Mouse (Mus musculus) limb, embryonic 14.5 days (tissue): ENCODE measurements at regions not wholly inside any gene's neighbourhood (a gene's known extent, or its start where the extent isn't known, plus 50 kb on each side); places are given as distances from the start of the nearest gene placed in this dataset.

Experiments used
- ATAC-seq: fragments of 200-750 bp; cut with Nextera tagmentation; 2 replicates; pipeline ENCODE4 v1.8.0; 2017; ENCODE audit warnings: low read depth, moderate number of reproducible peaks, moderate TSS enrichment; ENCODE audit not compliant: low FRiP score
- DNase-seq: peaks from one replicate; pipeline ENCODE4 v3.0.0-alpha.2; 2015; ENCODE audit warnings: low spot score
- H3K27ac ChIP-seq: fragments of 300-500 bp; sonication (generic); replicated peaks from 2 replicates; pipeline ENCODE4 v1.5.1; 2014; ENCODE audit warnings: low read depth, mild to moderate bottlenecking, low read length, moderate library complexity, mixed read lengths
- H3K27me3 ChIP-seq: fragments of 300-500 bp; sonication (generic); 2 replicates; pipeline ENCODE4 v1.6.1; 2014; ENCODE audit warnings: low read length, mixed read lengths; ENCODE audit not compliant: control insufficient read depth, insufficient read depth
- H3K36me3 ChIP-seq: fragments of 300-500 bp; sonication (generic); 2 replicates; pipeline ENCODE4 v1.6.1; 2014; ENCODE audit warnings: mild to moderate bottlenecking, low read length, moderate library complexity, mixed read lengths; ENCODE audit not compliant: control insufficient read depth, insufficient read depth
- H3K4me1 ChIP-seq: fragments of 300-500 bp; sonication (generic); 2 replicates; pipeline ENCODE4 v1.6.1; 2014; ENCODE audit warnings: antibody characterized with exemption, low read length, mixed read lengths; ENCODE audit not compliant: control insufficient read depth, insufficient read depth
- H3K4me2 ChIP-seq: fragments of 300-500 bp; sonication (generic); replicated peaks from 2 replicates; pipeline ENCODE4 v1.6.1; 2014; ENCODE audit warnings: low read depth, mild to moderate bottlenecking, low read length, moderate library complexity; ENCODE audit not compliant: severe bottlenecking
- H3K4me3 ChIP-seq: fragments of 300-500 bp; sonication (generic); replicated peaks from 2 replicates; pipeline ENCODE4 v1.5.1; 2014; ENCODE audit warnings: low read length
- H3K9ac ChIP-seq: fragments of 300-500 bp; sonication (generic); 2 replicates; pipeline ENCODE4 v1.6.1; 2014; ENCODE audit warnings: mild to moderate bottlenecking, low read depth, low read length, moderate library complexity; ENCODE audit not compliant: severe bottlenecking
- H3K9me3 ChIP-seq: fragments of 300-500 bp; sonication (generic); 2 replicates; pipeline ENCODE4 v1.6.1; 2016; ENCODE audit warnings: low read length; ENCODE audit not compliant: control insufficient read depth
- POLR2A ChIP-seq: fragments of 200-500 bp; IDR thresholded peaks from 2 replicates; pipeline ENCODE4 v1.8.0; 2012; ENCODE audit warnings: inconsistent platforms, mild to moderate bottlenecking, moderate library complexity, borderline replicate concordance; ENCODE audit not compliant: insufficient read depth, insufficient read length; ENCODE audit errors: extremely low read depth
- WGBS: fragments of 180-500 bp; shearing (Covaris S2); extraction: QIAGEN DNeasy Blood & Tissue Kit; methylation state at CpG from one replicate; pipeline ENCODE4 v1.1.7; 2014; 5-methylcytosine and 5-hydroxymethylcytosine counted together

DNA sequence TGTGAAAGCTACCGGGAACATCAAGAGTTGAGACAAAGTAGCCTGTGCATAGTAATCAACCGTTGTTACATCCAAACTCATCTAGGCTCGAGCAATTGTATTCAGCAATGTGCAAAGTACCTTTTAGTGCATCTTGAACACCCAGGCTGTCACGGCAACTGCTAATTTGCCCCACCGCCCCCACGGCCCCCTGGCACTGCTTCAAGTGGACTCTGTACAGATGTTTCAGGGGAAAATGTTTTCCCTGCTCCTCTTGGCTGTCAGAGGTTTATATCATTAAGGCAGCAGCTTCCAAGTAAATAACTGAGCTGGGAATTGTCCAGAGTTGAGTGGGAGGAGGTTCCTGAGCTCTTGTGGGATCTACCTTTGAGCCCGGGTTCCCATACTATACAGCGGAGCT is 107.4 kb downstream of the Rpap3 start:
- no peak overlapping the region for H3K27ac ChIP-seq
- WGBS, result 79% methylated on average over 8 of the region's 8 CpGs
- H3K9ac ChIP-seq, result no peak overlapping the region
- H3K27me3 ChIP-seq, result no peaks in the 10 kb centered on the region
- ATAC-seq (no peak), DNase-seq (no peak)
- H3K4me2 ChIP-seq, result no peak overlapping the region
- H3K36me3 ChIP-seq, result no peaks in the 10 kb centered on the region
- no peaks in the 10 kb centered on the region for H3K4me1 ChIP-seq
- no peak for TF ChIP-seq POLR2A
- H3K4me3 ChIP-seq, result no peak overlapping the region
- H3K9me3 ChIP-seq, result no peaks in the 10 kb centered on the region

DNA sequence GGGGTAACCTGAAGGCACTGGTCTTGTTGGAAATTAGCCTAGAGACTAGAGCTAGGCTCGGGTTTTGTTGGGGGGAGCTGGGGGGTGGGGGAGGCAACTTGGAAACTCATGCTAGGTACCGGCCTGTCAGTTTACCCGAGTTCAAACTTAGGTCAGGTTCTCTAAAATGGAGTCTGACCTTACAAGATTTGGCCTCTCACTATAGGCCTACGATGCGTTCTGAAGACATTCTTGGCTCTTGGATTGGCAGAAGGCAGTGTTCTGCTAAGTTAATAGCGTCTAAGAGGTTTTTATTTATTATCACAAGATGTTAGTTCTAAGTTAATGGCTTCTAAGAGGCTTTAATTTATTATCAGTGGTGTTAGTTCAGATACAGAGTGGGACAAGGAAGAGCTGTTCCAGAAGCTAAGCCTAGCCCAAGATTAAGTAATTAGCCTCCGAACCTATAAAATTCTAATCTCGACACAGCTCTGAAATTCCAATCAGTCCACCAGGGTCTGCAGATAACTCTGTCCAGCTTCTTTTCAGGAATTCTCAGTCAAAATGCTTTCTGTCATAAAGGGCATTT is 109.0 kb downstream of the Rpap3 start:
- no peaks in the 10 kb centered on the region for H3K9me3 ChIP-seq
- DNase-seq (no peak), ATAC-seq (no peak)
- no peaks in the 10 kb centered on the region for H3K4me1 ChIP-seq
- no peak for TF ChIP-seq POLR2A
- H3K4me2 ChIP-seq, result no peak overlapping the region
- H3K27ac ChIP-seq, result no peak overlapping the region
- 58% methylated on average over 8 of the region's 8 CpGs for WGBS
- no peak overlapping the region for H3K9ac ChIP-seq
- H3K4me3 ChIP-seq, result no peak overlapping the region
- H3K27me3 ChIP-seq, result no peaks in the 10 kb centered on the region
- H3K36me3 ChIP-seq, result no peaks in the 10 kb centered on the region

DNA sequence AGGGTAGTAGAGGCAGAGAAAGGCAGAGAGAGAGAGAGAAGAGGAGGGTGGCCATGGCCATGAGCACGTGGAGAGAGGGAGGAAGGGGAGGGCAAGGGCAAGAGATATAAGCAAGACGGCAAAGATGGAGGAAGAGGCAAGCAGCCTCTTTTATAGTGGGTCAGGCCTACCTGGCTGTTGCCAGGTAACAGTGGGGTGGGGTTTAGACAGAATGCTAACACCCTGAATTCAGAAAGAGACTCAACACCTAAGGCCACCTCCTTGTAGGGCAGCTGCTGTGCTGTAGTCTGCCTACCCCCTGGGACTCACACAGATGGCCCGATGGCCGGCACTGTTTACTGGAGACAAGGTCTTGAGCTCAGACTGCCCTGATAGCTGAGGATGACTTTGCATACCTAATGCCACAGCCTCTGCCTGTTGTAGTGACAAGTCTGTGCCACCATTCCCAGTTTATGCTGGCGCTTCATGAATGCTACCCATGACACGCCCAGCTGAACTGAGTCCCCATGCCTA is 110.3 kb downstream of the Rpap3 start:
- TF ChIP-seq POLR2A, result no peak
- WGBS, result 69% methylated on average over 6 of the region's 6 CpGs
- H3K27ac ChIP-seq, result no peak overlapping the region

DNA sequence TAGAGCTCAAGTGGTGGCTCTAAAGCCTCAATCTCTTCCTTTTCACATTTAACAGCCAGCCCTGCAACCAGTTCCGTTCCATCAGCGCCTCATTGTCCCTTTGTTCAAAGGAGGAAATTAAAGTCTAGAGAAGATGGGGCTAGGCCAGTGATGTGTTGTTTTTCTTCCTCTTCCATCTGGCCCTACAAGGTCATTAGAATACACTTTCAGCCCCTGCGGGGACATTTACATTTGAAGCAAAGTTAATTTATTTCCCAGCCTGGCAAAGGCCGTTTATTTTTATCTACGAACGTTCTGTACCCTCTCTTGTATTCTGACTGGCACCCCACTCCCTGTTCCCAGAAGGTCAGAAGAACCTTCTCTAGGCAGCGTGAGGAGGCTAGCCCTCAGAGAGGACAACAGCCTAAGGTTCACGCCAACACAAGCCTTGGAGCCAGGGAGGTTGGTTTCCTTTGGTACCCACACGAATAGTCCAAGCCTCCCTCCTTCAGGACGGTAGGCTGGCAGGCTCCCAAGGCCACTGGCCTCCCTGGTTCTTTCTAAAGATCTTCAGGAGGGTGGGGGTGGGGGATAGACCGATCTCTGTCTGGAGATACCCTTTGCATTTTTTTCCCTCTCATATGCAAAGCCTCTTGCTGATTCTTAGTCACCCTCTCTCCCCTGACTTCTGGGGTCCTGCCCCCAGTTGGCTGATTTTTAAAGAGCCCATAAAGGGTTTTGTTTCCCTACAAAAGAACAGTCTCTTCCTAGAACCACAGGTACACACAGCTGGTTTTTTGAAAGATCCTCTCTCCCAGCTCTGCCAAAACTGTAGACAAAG is 111.6 kb downstream of the Rpap3 start:
- DNase-seq (no peak), ATAC-seq (no peak)
- Histone ChIP-seq H3K4me3 (no peak overlapping the region), H3K9me3 (no peaks in the 10 kb centered on the region), H3K36me3 (no peaks in the 10 kb centered on the region), H3K9ac (no peak overlapping the region), H3K4me1 (peaks cover 4% of the 10 kb centered on the region; the same call in 1 of the 2 replicates), H3K27ac (no peak overlapping the region), H3K4me2 (no peak overlapping the region), H3K27me3 (no peaks in the 10 kb centered on the region)
- TF ChIP-seq POLR2A, result no peak
- 55% methylated on average over 11 of the region's 11 CpGs for WGBS

More for the DNA sequence above, 110.3 kb downstream of the Rpap3 start:
- no peak overlapping the region for H3K4me3 ChIP-seq
- H3K9me3 ChIP-seq, result no peaks in the 10 kb centered on the region
- no peaks in the 10 kb centered on the region for H3K36me3 ChIP-seq
- DNase-seq (no peak), ATAC-seq (no peak)
- no peak overlapping the region for H3K4me2 ChIP-seq
- no peaks in the 10 kb centered on the region for H3K27me3 ChIP-seq
- H3K4me1 ChIP-seq, result peaks cover 4% of the 10 kb centered on the region; the same call in 1 of the 2 replicates
- H3K9ac ChIP-seq, result no peak overlapping the region

DNA sequence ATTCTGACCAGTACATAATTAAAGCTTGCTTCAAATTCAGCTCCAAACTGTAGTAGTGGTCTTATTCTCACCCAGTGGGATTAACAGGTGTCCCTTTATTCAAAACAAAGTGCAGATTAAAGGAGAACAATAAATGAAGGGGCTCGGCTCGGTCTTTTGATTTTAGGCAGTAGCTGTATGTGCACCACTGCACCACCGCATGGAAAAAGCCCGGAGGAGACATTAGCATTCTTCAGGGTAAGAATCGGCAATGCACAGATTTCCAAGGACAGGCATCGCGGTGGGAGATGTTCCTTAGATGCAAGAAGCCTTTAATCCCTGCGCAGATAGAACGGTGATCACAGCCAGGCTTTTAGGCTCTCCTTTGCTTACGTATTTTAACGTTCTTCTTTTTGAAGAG is 112.8 kb downstream of the Rpap3 start:
- Histone ChIP-seq H3K36me3 (no peaks in the 10 kb centered on the region), H3K27me3 (no peaks in the 10 kb centered on the region), H3K4me3 (no peak overlapping the region), H3K4me2 (no peak overlapping the region), H3K4me1 (peaks cover 4% of the 10 kb centered on the region; the same call in 1 of the 2 replicates), H3K9me3 (no peaks in the 10 kb centered on the region), H3K27ac (no peak overlapping the region), H3K9ac (no peak overlapping the region)
- DNase-seq (no peak), ATAC-seq (no peak)
- no peak for TF ChIP-seq POLR2A
- WGBS, result 87% methylated on average over 11 of the region's 11 CpGs
